Mouse (Mus musculus) forebrain, embryonic 16.5 days (tissue): Measurements from ENCODE around the gene Gtf3c3. TPM values are rescaled to one million over a fixed set of nuclear protein-coding genes. Genes with fewer than 3 reads are reported as not detected.

ENCODE experiments used
- polyA plus RNA-seq: library from polyadenylated mRNA; unstranded; fragments of >200 nt; fragmentation: Nextera tagmentation; extraction: Ambion mirVana; gene quantifications from 2 replicates; pipeline ENCODE4 v1.2.1, GENCODE M21; 2015

The Gtf3c3 gene
- polyA plus RNA-seq, 1 experiment from 2014 or later = 22.6 TPM

Other genes with a start within 250 kb of the Gtf3c3 start
- gene Hecw2, start 243.8 kb downstream of the Gtf3c3 start, polyA plus RNA-seq = 4.6 and 5.3 TPM in 2 replicates
- 0.07 and 0.15 TPM in 2 replicates for gene Ccdc150, start 188.3 kb downstream of the Gtf3c3 start, polyA plus RNA-seq
- gene Pgap1, start 118.7 kb upstream of the Gtf3c3 start, polyA plus RNA-seq = 31.2 and 33.3 TPM in 2 replicates